Mouse (Mus musculus) gastrocnemius, postnatal 10 days (tissue): ENCODE measurements around the gene Oprl1. TPM values are rescaled to one million over a fixed set of nuclear protein-coding genes. Genes with fewer than 3 reads are reported as not detected.

Source experiments
- DNase-seq: peaks from one replicate; pipeline ENCODE4 v3.0.0; 2021; ENCODE audit warnings: mixed read lengths
- long read RNA-seq, 2 experiments: library from polyadenylated mRNA; stranded (forward); transcript quantifications; one replicate each; pipeline ENCODE4 v2.0.0; 2021
- total RNA-seq, 2 experiments: library from RNA; stranded (reverse); gene quantifications; 2 replicates each; pipeline ENCODE4 v1.2.3; 2021

Gene Oprl1
- total RNA-seq = not detected
- long read RNA-seq, experiment 1 = 0 reads
- long read RNA-seq, experiment 2 = 0 reads

GRCm38 (mm10) chr2:181714903-181715326 lies at the start of gene Oprl1:
Gene Oprl1 (plus strand): TSS chr2:181715016.
- DNase-seq = no peak

GRCm38 (mm10) chr2:181670285-181670912 lies 44.4 kb upstream of the Oprl1 start:
- no peak for DNase-seq

GRCm38 (mm10) chr2:181670913-181671311 lies 43.9 kb upstream of the Oprl1 start:
- DNase-seq = no peak

GRCm38 (mm10) chr2:181671326-181671725 lies 43.5 kb upstream of the Oprl1 start, which contains the start of gene Sox18:
Gene Sox18 (minus strand): TSS chr2:181671640.
- DNase-seq = peak; percentile 44

GRCm38 (mm10) chr2:181671984-181672383 lies 42.8 kb upstream of the Oprl1 start:
- DNase-seq = no peak

DNA sequence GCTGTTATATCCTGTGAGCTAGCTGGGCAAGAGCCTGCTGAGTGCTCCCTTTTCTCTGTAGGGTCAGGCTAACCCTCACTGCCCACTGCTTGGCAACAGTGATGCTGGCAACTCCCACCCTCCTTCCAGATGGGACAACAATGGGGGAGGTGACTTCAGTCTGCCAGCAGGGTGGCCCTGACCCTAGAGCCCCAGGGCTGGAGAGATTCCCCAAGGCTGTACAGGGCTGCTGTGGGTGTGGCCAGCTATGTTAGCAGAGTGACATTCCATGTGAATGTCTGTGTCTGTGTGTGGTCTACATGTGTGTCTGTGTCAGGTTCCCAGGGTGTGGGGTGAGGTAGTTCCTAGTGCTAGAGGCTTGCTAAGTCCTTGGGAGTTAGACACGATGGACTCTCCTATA lies 41.3 kb upstream of the Oprl1 start:
- no peak for DNase-seq

DNA sequence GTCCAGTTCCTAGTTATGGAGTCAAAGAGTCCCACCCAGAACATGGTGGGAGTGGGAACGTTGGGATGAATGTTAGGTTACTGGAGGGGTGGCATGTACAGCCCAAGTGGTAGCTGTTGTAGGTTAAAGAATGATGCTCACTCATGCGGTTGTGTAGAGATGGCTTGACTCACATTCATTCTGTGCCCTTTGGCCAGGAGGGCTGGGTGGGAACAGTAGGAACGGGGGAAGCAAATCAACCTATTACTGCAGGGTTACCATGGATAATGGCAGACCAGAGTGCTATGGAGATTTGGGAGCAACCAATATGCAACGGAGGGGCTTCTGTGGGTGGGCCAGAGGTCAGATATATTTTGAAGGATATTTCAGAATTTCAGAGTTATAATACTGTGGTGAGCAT lies 39.9 kb upstream of the Oprl1 start:
- DNase-seq = no peak

GRCm38 (mm10) chr2:181675454-181675853 lies 39.4 kb upstream of the Oprl1 start:
- peak; percentile 52 for DNase-seq

DNA sequence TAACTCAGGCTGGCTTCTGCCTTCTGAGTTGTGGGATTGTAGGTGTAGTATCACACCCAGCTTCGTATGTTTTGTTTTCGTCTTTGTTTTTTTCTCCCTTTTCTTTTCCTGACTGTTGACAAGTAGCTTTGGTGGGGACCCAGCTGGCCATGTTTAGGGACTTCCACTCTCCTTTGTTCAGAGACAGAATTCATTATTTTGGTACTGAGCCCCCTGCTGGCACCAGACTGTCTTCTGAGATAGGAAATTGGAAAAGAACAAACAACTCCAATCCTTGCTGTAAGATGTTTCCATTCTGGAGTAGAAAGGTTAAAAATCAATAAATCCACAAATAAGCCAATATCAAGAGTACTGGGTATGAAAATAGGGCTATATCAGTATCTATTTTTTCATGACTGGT lies 38.4 kb upstream of the Oprl1 start:
- DNase-seq = no peak

GRCm38 (mm10) chr2:181677096-181677754 lies 37.6 kb upstream of the Oprl1 start:
- DNase-seq = no peak

DNA sequence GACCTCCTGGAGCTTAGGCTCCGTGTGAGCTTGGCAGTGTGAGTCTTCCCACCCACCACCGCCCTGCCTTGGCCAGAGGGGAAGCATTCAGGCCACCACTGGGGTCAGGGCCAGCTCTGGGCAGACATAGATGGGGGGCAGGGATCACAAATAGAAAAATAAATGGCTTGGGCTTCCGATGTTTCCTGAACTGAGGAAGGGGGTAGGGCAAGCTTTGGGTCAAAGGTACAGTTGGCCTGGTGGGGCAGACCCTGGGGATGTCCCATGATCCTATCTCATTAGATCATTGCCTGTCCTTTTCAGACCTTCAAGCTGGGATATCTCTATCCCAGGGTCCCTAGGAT lies 37.1 kb upstream of the Oprl1 start:
- no peak for DNase-seq

DNA sequence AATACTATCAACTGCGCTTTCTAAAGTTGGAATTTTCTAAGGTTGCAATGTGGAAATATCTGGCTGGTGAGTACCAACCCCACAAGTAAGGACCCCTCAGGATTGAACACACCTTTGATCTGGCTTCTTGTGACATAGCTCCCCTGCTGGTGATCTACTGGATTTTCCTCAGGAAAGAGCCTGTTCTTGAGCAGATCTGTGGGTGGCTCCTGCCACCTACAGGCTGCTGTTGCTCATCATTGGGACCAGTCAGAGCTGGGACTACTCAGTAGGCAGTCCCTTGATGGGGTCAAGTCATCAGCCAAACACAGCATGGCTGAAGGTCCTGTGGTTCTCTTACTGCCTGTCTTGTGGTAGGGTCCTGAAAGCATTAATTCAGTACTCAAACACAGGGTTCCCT lies 36.0 kb upstream of the Oprl1 start:
- DNase-seq = peak; percentile 54

GRCm38 (mm10) chr2:181679951-181680715 lies 34.7 kb upstream of the Oprl1 start, which contains the start of gene Tcea2:
Gene Tcea2 (plus strand): TSS chr2:181680310.
- DNase-seq = peak; percentile 54

GRCm38 (mm10) chr2:181680716-181681117 lies 34.1 kb upstream of the Oprl1 start:
- DNase-seq = no peak

- DNase-seq = no peak
Observed at GRCm38 (mm10) chr2:181681978-181682377, 32.8 kb upstream of the Oprl1 start.

DNA sequence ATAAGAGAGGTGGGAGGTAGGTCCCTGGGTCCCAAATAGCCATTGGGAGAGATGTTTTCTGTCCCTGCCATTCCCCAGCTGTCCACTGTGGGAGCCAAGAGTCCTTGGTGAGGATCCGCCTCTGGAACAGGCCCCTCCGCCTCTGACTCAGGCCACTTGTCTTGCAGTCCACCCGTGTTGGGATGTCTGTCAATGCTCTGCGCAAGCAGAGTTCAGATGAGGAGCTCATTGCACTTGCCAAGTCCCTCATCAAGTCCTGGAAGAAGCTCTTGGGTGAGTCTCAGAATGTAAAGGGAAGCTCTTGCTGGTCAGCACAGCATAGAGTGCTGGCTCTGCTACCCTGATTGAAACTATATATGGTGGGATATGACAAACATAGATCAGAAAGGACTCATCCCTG lies 31.4 kb upstream of the Oprl1 start:
- no peak for DNase-seq

DNA sequence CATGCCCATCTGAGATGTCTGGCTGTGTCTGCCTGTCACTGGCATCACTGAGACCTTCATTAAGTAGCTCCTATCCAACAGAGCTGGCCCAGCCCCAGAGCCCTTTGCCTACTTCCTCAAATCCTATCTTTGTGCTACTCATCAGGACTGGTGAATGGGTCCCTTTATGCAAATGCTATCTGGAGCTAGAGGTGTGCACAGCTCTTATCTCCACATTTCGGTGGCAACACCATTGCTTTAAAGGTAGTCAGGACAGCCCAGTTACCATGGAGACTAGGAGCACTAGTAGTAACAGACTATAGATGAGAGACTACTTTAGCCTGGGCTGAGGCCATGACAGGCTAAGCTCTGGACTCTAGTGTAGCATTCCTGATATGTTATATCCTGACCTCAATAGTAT lies 30.1 kb upstream of the Oprl1 start:
- no peak for DNase-seq

DNA sequence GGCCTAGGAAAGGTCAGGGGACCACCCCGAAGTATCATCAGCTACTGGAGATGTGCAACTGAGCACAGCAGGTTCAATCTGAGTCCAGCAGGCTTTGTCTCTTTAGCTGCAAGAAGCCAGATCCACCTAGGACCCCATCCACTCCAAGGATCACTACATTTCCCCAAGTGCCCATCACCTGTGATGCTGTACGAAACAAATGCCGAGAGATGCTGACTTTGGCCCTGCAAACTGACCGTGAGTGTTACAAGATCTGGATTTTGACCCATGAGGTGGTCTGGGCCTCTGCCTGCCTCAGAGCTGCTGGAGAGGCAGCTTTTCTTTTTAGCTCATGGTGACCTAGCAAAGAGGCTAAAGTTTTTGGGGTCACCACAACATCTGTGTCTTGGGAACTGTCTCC lies 29.1 kb upstream of the Oprl1 start:
- no peak for DNase-seq

DNA sequence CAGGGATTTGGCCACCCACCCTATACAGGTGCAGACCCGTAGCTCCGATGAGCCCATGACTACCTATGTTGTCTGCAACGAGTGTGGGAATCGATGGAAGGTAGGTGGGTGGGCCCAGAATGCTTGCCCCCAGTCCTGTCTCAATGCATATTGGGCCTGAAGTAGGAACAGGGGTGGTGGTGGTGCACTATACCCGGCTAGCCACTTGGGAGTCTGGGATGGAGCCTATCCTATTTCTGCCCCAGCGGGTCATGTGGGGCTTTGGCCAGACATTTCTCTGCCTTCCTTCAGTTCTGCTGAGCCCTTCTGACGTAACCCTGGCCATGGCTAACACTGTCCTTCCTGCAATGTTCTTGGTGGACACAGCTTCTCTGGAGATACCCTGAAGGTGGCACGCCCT lies 27.2 kb upstream of the Oprl1 start:
- no peak for DNase-seq

DNA sequence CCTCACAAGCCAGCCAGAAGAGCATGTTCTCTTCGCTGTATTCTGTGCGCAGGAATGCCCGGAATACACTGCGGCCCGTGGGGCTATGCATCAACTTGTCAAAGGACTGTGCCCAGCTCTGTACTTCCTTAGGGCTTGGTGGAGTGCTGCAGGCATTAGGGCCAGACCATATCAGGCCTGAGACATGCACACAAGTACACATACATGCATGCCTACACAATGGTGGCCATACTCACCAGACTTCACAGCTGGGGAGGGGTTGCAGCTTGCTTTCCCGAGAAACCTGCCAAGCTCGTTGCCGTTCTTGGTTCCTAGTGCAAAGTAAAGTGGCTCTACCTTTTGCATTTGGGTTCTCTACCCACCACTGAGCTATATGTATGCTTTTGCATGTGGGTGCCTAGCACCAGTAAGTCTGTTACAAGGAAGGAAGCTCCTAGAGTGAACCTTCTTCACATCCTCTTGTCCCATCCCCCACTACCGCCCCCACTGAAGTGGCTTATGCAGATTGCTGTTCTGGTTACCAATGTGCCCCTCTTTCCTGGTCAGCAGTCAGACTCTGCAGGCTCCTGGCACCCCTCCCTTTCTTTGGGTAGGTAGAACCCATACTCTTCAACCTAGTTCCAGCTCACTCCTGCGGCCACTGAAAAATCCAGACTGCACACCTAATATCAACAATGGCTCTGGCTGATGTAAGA lies 25.2 kb upstream of the Oprl1 start:
- DNase-seq = no peak

DNA sequence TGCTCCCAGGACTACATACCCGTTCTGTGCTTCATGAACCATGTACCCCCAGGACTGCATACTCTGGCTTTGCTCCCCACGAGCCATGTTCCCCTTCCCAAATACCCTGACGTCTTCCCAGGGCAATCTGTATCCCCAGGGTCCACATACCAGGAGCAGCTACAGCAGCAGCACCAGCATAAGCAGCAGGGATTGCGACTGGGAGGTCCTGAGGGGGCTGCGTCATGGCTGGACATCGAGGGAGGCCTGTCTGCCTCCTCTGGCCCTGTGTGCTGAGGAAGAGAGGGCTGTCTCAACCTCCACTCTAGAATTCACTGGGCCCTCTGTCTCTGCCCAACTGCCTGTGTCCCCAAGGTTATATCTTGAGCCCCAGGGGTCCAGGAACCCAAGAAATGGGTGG lies 23.7 kb upstream of the Oprl1 start:
- no peak for DNase-seq

DNA sequence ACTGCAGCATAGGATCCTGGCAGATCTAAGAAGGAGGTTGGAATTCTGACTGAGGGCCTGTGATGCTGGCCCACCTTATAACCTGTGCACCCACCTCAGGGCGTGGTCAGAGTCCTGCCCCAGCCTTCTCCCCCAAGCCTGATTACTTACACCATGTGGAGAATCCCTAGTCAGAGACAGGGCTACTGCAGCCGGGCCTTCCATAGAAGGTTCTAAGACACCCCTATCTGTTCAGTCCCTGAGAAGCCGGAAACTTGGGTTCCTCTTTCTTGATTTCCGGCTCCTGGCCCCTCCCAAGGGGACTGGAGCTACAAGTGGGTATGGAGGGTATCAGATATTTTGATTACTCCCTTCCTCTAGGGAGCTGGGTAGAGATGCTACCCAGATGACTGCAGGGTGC lies 23.2 kb upstream of the Oprl1 start:
- no peak for DNase-seq

GRCm38 (mm10) chr2:181692304-181692703 lies 22.5 kb upstream of the Oprl1 start:
- DNase-seq = no peak
